Mouse (Mus musculus) kidney, embryonic 16.5 days (tissue): ENCODE results near the gene Gm20388. TPM values are rescaled to one million over a fixed set of nuclear protein-coding genes. Genes with fewer than 3 reads are reported as not detected.
A peak's percentile ranks its signal among the peaks of the same experiment; 100 is the strongest.

ENCODE experiments used
- ATAC-seq: fragments of 200-750 bp; cut with Nextera tagmentation; 2 replicates; pipeline ENCODE4 v1.8.0; 2017; ENCODE audit warnings: moderate TSS enrichment; ENCODE audit not compliant: low FRiP score, low TSS enrichment
- H3K27ac ChIP-seq: fragments of 300-500 bp; sonication (generic); 2 replicates; pipeline ENCODE4 v1.5.1; 2014; ENCODE audit warnings: low read length
- H3K27me3 ChIP-seq: fragments of 300-500 bp; sonication (generic); 2 replicates; pipeline ENCODE4 v1.6.1; 2014; ENCODE audit warnings: low read length, control low read depth, mixed read lengths; ENCODE audit not compliant: insufficient read depth
- H3K36me3 ChIP-seq: fragments of 300-500 bp; sonication (generic); 2 replicates; pipeline ENCODE4 v1.6.1; 2014; ENCODE audit warnings: low read length, control low read depth, mixed read lengths; ENCODE audit not compliant: insufficient read depth
- H3K4me1 ChIP-seq: fragments of 300-500 bp; sonication (generic); 2 replicates; pipeline ENCODE4 v1.6.1; 2014; ENCODE audit warnings: low read length, control low read depth, mixed read lengths; ENCODE audit not compliant: insufficient read depth
- H3K4me2 ChIP-seq: fragments of 300-500 bp; sonication (generic); replicated peaks from 2 replicates; pipeline ENCODE4 v1.6.1; 2014; ENCODE audit warnings: low read depth, low read length
- H3K4me3 ChIP-seq: fragments of 300-500 bp; sonication (generic); 2 replicates; pipeline ENCODE4 v1.5.1; 2014; ENCODE audit warnings: mild to moderate bottlenecking, low read length
- H3K9ac ChIP-seq: fragments of 300-500 bp; sonication (generic); replicated peaks from 2 replicates; pipeline ENCODE4 v1.6.1; 2014; ENCODE audit warnings: low read length
- H3K9me3 ChIP-seq: fragments of 300-500 bp; sonication (generic); 2 replicates; pipeline ENCODE4 v1.6.1; 2016; ENCODE audit warnings: low read length, control low read depth
- WGBS: fragments of 180-500 bp; shearing (Covaris S2); extraction: QIAGEN DNeasy Blood & Tissue Kit; methylation state at CpG from one replicate; pipeline ENCODE4 v1.1.7; 2014; 5-methylcytosine and 5-hydroxymethylcytosine counted together
- polyA plus RNA-seq: library from polyadenylated mRNA; unstranded; fragments of >200 nt; fragmentation: Nextera tagmentation; extraction: Ambion mirVana; gene quantifications from 2 replicates; pipeline ENCODE4 v1.2.1, GENCODE M21; 2015

Gm20388 gene
- polyA plus RNA-seq, 1 experiment from 2014 or later, result 7.7 TPM

DNA sequence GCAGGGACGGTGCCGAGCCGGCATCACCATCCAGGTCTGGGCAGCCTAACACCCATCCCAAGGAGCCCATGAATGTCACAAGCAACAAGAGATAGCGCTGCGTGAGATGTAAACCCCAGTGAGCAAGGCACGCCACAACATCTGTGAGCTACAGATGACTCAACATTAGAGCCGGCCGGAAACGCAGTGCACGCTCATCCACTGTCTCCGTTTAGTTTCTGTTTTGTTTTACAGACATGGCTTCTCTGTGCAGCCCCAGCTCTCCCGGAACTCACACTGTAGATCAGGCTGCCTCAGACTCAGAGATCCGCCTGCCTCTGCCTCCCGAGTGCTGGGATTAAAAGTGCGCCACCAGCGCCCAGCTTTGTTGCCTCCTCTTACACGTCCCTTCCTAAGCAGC lies 3376.7 kb downstream of the Gm20388 start:
- H3K27me3 ChIP-seq, result no peaks in the 10 kb centered on the region
- H3K36me3 ChIP-seq, result peaks cover 25% of the 10 kb centered on the region
- H3K4me2 ChIP-seq, result no peak overlapping the region
- H3K4me3 ChIP-seq, result no peak overlapping the region
- H3K9me3 ChIP-seq, result no peaks in the 10 kb centered on the region
- ATAC-seq, result no peak
- no peaks in the 10 kb centered on the region for H3K4me1 ChIP-seq
- no peak overlapping the region for H3K27ac ChIP-seq
- H3K9ac ChIP-seq, result no peak overlapping the region
- 96% methylated on average over 17 of the region's 17 CpGs for WGBS

DNA sequence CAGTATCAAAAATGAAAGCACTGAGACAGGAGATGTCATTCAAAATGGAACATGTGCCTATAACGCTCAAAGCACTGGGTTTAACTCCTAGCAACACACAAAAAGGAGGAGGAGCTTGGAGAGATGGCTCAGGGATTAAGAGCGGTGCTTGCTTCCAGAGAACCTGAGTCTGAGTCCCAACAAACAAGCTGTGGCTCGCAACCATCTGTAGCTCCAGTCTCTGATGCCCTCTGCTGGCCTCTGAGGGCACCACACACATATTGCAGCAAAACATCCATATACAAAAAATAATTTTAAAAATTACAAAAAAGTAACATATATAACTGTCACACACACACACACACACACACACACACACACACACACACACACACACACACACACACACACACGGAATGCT lies 3379.5 kb downstream of the Gm20388 start:
- no peaks in the 10 kb centered on the region for H3K9me3 ChIP-seq
- WGBS, result 82% methylated on average over 4 of the region's 4 CpGs
- no peak overlapping the region for H3K9ac ChIP-seq
- no peak overlapping the region for H3K4me3 ChIP-seq
- peaks cover 17% of the 10 kb centered on the region for H3K36me3 ChIP-seq
- ATAC-seq, result no peak
- H3K27ac ChIP-seq, result no peak overlapping the region
- H3K27me3 ChIP-seq, result no peaks in the 10 kb centered on the region
- H3K4me2 ChIP-seq, result no peak overlapping the region
- H3K4me1 ChIP-seq, result no peaks in the 10 kb centered on the region

DNA sequence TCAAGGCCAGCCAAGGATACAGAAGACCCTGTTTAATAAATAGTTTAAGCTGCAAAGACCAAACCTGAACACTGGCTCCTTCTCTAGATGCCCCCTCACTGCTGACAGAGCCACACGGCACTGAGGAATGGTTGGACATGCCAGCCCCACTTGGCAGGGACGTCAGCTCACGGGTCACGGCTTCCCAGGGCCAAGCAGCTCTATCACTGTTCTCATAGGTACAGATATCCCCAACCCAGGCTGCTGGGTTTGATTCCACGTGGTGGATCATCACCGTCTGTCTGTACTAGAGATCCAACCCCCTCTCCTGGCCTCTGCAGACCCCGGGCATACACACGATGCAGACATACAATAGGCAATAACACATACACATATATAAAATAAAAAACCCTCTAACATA lies 3380.0 kb downstream of the Gm20388 start:
- Histone ChIP-seq H3K4me3 (no peak overlapping the region), H3K36me3 (peaks cover 20% of the 10 kb centered on the region), H3K27ac (no peak overlapping the region), H3K9ac (no peak overlapping the region), H3K9me3 (no peaks in the 10 kb centered on the region), H3K4me2 (no peak overlapping the region), H3K4me1 (no peaks in the 10 kb centered on the region), H3K27me3 (no peaks in the 10 kb centered on the region)
- no peak for ATAC-seq
- 98% methylated on average over 8 of the region's 8 CpGs for WGBS

DNA sequence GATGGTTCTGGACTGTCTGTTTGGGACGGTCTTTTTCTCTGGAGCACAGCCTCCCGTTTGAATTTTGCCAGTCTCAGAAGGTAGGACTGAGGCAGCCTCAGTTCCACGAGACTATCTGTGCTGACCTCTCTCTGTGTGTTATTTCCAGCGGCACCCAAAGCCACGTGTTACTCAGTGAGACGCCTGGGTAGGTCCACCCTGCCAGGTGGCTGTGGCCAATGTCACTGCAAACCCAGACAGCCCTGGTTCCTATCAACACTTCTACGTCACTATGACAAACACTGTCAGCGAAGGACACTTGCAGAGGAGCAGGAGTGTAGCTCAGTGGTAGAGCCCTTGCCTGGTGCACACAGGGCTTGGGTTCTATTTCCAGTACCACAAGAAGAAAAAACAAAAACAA lies 3381.1 kb downstream of the Gm20388 start:
- Histone ChIP-seq H3K36me3 (peaks cover 26% of the 10 kb centered on the region), H3K4me1 (no peaks in the 10 kb centered on the region), H3K9ac (no peak overlapping the region), H3K9me3 (no peaks in the 10 kb centered on the region), H3K4me2 (no peak overlapping the region), H3K4me3 (no peak overlapping the region), H3K27ac (no peak overlapping the region), H3K27me3 (no peaks in the 10 kb centered on the region)
- no peak for ATAC-seq
- 89% methylated on average over 8 of the region's 8 CpGs for WGBS

DNA sequence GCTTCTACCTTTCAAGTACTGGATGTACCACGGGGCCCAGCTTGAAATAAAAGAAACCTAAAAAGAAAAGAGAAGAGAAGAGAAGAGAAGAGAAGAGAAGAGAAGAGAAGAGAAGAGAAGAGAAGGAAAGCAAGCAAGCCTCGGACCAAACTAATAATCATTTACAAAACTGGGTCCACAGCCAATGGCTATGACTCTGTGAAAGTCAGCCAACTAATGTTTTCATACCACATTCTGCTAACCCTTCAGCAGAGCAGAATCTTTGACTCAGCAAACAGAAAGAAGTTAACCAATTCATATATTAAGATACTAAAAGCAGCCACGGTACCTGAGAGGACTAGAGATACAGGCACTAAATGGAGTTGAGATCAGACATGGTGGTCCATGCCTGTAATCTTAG lies 3381.6 kb downstream of the Gm20388 start:
- WGBS, result 89% methylated on average over 3 of the region's 3 CpGs
- Histone ChIP-seq H3K4me3 (no peak overlapping the region), H3K36me3 (peaks cover 22% of the 10 kb centered on the region)

DNA sequence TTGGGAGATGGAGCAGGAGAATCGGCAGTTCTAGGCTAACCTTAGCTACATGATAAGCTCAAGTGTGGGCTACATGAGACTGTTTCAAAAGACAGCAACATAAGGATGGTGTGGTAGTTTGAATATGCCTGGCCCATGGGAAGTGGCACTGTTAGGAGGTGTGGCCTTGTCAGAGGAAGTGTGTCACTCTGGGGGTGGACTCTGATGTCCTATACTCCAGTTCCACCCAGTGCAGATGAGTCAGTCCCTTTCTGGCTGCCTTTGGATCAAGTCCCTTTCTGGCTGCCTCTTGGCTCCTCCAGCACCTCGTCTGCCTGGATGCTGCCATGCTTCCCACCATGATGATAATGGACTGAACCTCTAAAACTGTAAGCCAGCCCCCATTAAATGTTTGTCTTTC lies 3382.1 kb downstream of the Gm20388 start:
- 88% methylated on average over 2 of the region's 2 CpGs for WGBS
- no peaks in the 10 kb centered on the region for H3K9me3 ChIP-seq

More for the DNA sequence above, 3381.6 kb downstream of the Gm20388 start:
- no peaks in the 10 kb centered on the region for H3K27me3 ChIP-seq
- no peaks in the 10 kb centered on the region for H3K4me1 ChIP-seq
- no peak overlapping the region for H3K9ac ChIP-seq
- no peak overlapping the region for H3K27ac ChIP-seq
- H3K9me3 ChIP-seq, result no peaks in the 10 kb centered on the region
- no peak overlapping the region for H3K4me2 ChIP-seq
- ATAC-seq, result no peak

DNA sequence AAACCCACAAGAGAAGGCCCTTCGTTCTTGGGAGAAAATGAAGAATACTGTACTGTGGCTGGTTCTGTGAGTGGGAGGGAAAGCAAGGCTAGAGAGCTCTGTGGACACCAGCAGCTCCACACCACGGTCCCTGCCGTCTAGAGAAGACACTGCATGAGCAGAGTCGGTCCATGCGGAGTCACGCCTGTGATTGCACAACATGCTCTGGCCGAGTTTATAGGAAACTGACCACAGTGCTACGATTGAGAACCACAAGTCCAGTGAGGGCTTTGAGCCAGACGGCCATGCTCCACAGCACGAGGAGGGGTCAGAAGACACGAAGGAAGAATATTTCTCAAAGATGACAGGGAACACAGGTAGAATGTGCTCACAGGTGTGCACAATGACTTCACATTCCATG lies 3387.7 kb downstream of the Gm20388 start:
- Histone ChIP-seq H3K27me3 (no peaks in the 10 kb centered on the region), H3K9me3 (no peaks in the 10 kb centered on the region), H3K27ac (no peak overlapping the region), H3K4me1 (no peaks in the 10 kb centered on the region), H3K4me2 (no peak overlapping the region), H3K9ac (no peak overlapping the region), H3K36me3 (peaks cover 11% of the 10 kb centered on the region; the same call in 1 of the 2 replicates), H3K4me3 (no peak overlapping the region)
- ATAC-seq, result no peak
- WGBS, result 93% methylated on average over 11 of the region's 11 CpGs

More for the DNA sequence above, 3382.1 kb downstream of the Gm20388 start:
- H3K36me3 ChIP-seq, result peaks cover 21% of the 10 kb centered on the region
- no peak for ATAC-seq
- no peak overlapping the region for H3K9ac ChIP-seq
- H3K4me2 ChIP-seq, result no peak overlapping the region
- no peaks in the 10 kb centered on the region for H3K27me3 ChIP-seq
- H3K4me1 ChIP-seq, result no peaks in the 10 kb centered on the region
- no peak overlapping the region for H3K4me3 ChIP-seq
- H3K27ac ChIP-seq, result no peak overlapping the region

DNA sequence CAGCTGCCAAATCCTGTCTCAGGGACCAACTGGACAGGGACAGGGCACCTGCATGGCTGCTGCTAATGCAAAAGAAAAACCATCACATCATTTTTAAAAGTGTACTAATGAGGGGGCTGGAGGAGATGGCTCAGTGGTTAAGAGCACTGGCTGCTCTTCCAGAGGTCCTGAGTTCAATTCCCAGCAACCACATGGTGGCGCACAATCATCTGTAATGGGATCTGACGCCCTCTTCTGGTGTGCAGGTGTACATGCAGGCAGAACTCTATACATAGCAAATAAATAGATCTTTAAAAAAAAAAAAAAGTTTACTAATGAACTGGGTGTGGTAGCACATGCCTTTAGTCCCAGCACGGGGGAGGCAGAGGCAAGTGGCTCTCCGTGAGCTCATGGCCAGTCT lies 3398.1 kb downstream of the Gm20388 start:
- H3K9ac ChIP-seq, result no peak overlapping the region
- H3K9me3 ChIP-seq, result no peaks in the 10 kb centered on the region
- peaks cover 26% of the 10 kb centered on the region for H3K36me3 ChIP-seq
- H3K4me2 ChIP-seq, result no peak overlapping the region
- no peaks in the 10 kb centered on the region for H3K4me1 ChIP-seq
- no peak for ATAC-seq
- no peak overlapping the region for H3K4me3 ChIP-seq
- no peaks in the 10 kb centered on the region for H3K27me3 ChIP-seq
- 81% methylated on average over 4 of the region's 4 CpGs for WGBS
- H3K27ac ChIP-seq, result no peak overlapping the region

DNA sequence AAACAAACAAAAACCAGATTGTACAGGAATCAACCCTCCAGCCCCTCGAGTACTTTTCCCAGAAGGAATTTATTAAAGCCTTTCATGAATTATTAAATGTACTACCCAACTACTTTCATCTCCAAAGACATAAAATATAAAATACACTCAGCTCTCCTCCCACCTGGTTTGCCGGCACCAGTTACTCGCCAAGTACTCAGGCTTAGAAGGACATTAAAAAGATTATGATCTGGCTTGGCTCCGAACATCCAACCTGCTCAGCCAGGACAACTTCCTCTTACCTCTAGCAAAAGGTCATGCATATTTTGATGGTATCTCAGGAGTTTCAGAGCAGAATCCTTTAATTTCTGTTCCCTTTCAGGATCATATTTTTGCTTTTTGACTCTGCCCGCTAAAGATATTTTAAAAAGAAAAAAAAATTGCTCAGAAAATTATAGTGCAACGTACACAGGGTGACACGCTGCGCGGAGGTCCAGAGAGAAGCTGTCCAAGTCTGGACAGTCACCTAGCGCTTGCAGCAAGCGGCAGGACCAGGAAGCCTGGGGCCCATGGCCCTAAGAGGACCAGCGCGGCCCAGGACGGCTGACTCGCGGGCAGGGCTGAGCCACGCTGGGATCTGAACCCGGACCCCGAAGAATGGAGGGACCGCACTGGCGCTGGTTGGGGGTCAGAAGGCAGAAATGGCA lies 3407.3 kb downstream of the Gm20388 start:
- Histone ChIP-seq H3K27me3 (no peaks in the 10 kb centered on the region), H3K4me1 (peaks cover 13% of the 10 kb centered on the region; the same call in 1 of the 2 replicates), H3K36me3 (0 out of 2 replicates have a peak, but pooled peaks cover 3% of the 10 kb centered on the region), H3K27ac (peak overlapping the region; percentile 85), H3K4me2 (peak overlapping the region; percentile 83), H3K4me3 (peak overlapping the region; percentile 79), H3K9ac (peak overlapping the region; percentile 81), H3K9me3 (no peaks in the 10 kb centered on the region)
- peak; percentile 86 for ATAC-seq
- WGBS, result 2% methylated on average over 21 of the region's 21 CpGs

DNA sequence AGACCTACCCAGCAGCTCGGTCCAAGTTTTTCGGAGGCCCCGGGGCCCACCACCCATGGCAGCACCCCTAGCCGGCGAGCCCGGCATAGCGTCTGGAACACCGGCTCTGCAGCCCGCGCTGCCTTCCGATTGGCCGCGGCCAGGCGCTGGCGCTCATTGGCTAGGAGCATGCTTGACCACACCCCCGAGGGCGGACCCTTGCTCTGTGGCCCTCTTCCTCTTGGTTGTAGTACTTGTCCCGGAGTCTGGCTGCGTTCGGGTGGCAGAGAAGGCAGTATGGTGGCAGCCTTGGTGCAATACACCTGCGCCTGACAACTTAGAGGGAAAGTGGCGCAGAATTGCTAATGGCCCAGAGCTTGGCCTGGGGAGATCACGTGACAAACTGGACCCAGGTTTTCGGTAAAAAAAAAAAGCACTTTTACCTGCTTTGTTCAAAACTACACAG lies 3407.8 kb downstream of the Gm20388 start, which contains the start of gene Fanca:
Gene Fanca (minus strand): TSS at position 110 of the 445 bp plus-strand sequence.
- H3K27ac ChIP-seq, result peak within 1 kb of the TSS; percentile 85
- peaks cover 13% of the 10 kb centered on the region; the same call in 1 of the 2 replicates for H3K4me1 ChIP-seq
- under 1% methylated on average over 24 of the region's 24 CpGs for WGBS
- no peaks in the 10 kb centered on the region for H3K27me3 ChIP-seq
- 0 out of 2 replicates have a peak, but pooled peaks cover 3% of the 10 kb centered on the region for H3K36me3 ChIP-seq
- H3K4me2 ChIP-seq, result peak within 1 kb of the TSS; percentile 83
- peak within 1 kb of the TSS; percentile 79 for H3K4me3 ChIP-seq
- H3K9ac ChIP-seq, result peak within 1 kb of the TSS; percentile 81
- ATAC-seq, result peak; percentile 99
- H3K9me3 ChIP-seq, result no peaks in the 10 kb centered on the region
